Mouse (Mus musculus): ENCODE results near the gene Pagr1b.

- TF ChIP-seq CTCF (IDR thresholded peaks at IDR 0.05; ENCODE audit: control insufficient read depth, insufficient read depth, insufficient replicate concordance, low read depth, low read length) = no peak
- no peak for TF ChIP-seq POLR2A (IDR thresholded peaks at IDR 0.05; ENCODE audit: control insufficient read depth, low read depth, low read length)
Measured at GRCm38 (mm10) chr7:126961965-126962364, 54.3 kb downstream of the Pagr1b start.
